Mouse (Mus musculus): ENCODE results near the gene Pm20d1. TPM values are rescaled to one million over a fixed set of nuclear protein-coding genes. Genes with fewer than 3 reads are reported as not detected.

Pm20d1 gene
- polyA plus RNA-seq, 1 experiment: 0.01 TPM

- H3K27me3 ChIP-seq (ENCODE audit: control insufficient read depth, insufficient read depth, insufficient read length): no peaks in the 10 kb centered on the region
- TF ChIP-seq SRF (IDR thresholded peaks at IDR 0.05; ENCODE audit: control insufficient read depth, insufficient read length, low read depth) (no peak), USF1 (IDR thresholded peaks at IDR 0.05; ENCODE audit: low read depth) (no peak), MAX (IDR thresholded peaks at IDR 0.05; ENCODE audit: low read depth) (no peak), CEBPB (IDR thresholded peaks at IDR 0.05; ENCODE audit: insufficient read depth, poor library complexity, severe bottlenecking) (no peak), POLR2AphosphoS2 (IDR thresholded peaks at IDR 0.05; ENCODE audit: insufficient read length, low read depth) (no peak), MYOG (IDR thresholded peaks at IDR 0.05; ENCODE audit: control insufficient read depth in 1 of 3, insufficient read depth in 1 of 3, insufficient read length in 2 of 3, low read depth in 2 of 3) (no peak), MYOD1 (IDR thresholded peaks at IDR 0.05; ENCODE audit: control insufficient read depth in 1 of 3, insufficient read length in 2 of 3, low read depth in 2 of 3) (no peak), POLR2A (IDR thresholded peaks at IDR 0.05; ENCODE audit: insufficient read length, low read depth) (no peak), E2F4 (IDR thresholded peaks at IDR 0.05; ENCODE audit: insufficient read depth) (no peak), REST (IDR thresholded peaks at IDR 0.05; ENCODE audit: insufficient read depth, insufficient read length) (no peak), TCF12 (IDR thresholded peaks at IDR 0.05; ENCODE audit: insufficient read depth, poor library complexity, severe bottlenecking) (no peak), TCF3 (IDR thresholded peaks at IDR 0.05; ENCODE audit: insufficient read length, low read depth) (no peak)
- H3K4me3 ChIP-seq: no peak overlapping the region
- no peak overlapping the region for H3K4me2 ChIP-seq (ENCODE audit: low read depth)
- H3ac ChIP-seq (ENCODE audit: control insufficient read depth, insufficient read length): no peak overlapping the region
- H3K79me2 ChIP-seq (ENCODE audit: control insufficient read depth, insufficient read depth): no peaks in the 10 kb centered on the region
- H3K36me3 ChIP-seq (ENCODE audit: control insufficient read depth, insufficient read depth): peaks cover 4% of the 10 kb centered on the region
These were observed 42.1 kb downstream of the Pm20d1 start for GRCm38 (mm10) chr1:131839279-131839678.

GRCm38 (mm10) chr1:131842221-131842620 is 45.0 kb downstream of the Pm20d1 start:
- no peaks in the 10 kb centered on the region for H3K79me2 ChIP-seq (ENCODE audit: control insufficient read depth, insufficient read depth)
- TF ChIP-seq MYOG (IDR thresholded peaks at IDR 0.05; ENCODE audit: control insufficient read depth in 1 of 3, insufficient read depth in 1 of 3, insufficient read length in 2 of 3, low read depth in 2 of 3) (no peak), MYOD1 (IDR thresholded peaks at IDR 0.05; ENCODE audit: control insufficient read depth in 1 of 3, insufficient read length in 2 of 3, low read depth in 2 of 3) (no peak), TCF12 (IDR thresholded peaks at IDR 0.05; ENCODE audit: insufficient read depth, poor library complexity, severe bottlenecking) (no peak), POLR2AphosphoS2 (IDR thresholded peaks at IDR 0.05; ENCODE audit: insufficient read length, low read depth) (no peak), REST (IDR thresholded peaks at IDR 0.05; ENCODE audit: insufficient read depth, insufficient read length) (no peak), E2F4 (IDR thresholded peaks at IDR 0.05; ENCODE audit: insufficient read depth) (no peak), CEBPB (IDR thresholded peaks at IDR 0.05; ENCODE audit: insufficient read depth, poor library complexity, severe bottlenecking) (no peak), POLR2A (IDR thresholded peaks at IDR 0.05; ENCODE audit: insufficient read length, low read depth) (no peak), USF1 (IDR thresholded peaks at IDR 0.05; ENCODE audit: low read depth) (no peak), TCF3 (IDR thresholded peaks at IDR 0.05; ENCODE audit: insufficient read length, low read depth) (no peak), MAX (IDR thresholded peaks at IDR 0.05; ENCODE audit: low read depth) (no peak), SRF (IDR thresholded peaks at IDR 0.05; ENCODE audit: control insufficient read depth, insufficient read length, low read depth) (no peak)
- H3K4me3 ChIP-seq: no peak overlapping the region
- no peak overlapping the region for H3K4me2 ChIP-seq (ENCODE audit: low read depth)
- no peaks in the 10 kb centered on the region for H3K27me3 ChIP-seq (ENCODE audit: control insufficient read depth, insufficient read depth, insufficient read length)
- no peak overlapping the region for H3ac ChIP-seq (ENCODE audit: control insufficient read depth, insufficient read length)
- H3K36me3 ChIP-seq (ENCODE audit: control insufficient read depth, insufficient read depth): peaks cover 14% of the 10 kb centered on the region

GRCm38 (mm10) chr1:131843758-131844157 is 46.6 kb downstream of the Pm20d1 start:
- no peaks in the 10 kb centered on the region for H3K79me2 ChIP-seq (ENCODE audit: control insufficient read depth, insufficient read depth)
- H3K36me3 ChIP-seq (ENCODE audit: control insufficient read depth, insufficient read depth): peaks cover 14% of the 10 kb centered on the region
- TF ChIP-seq USF1 (IDR thresholded peaks at IDR 0.05; ENCODE audit: low read depth) (no peak), CEBPB (IDR thresholded peaks at IDR 0.05; ENCODE audit: insufficient read depth, poor library complexity, severe bottlenecking) (no peak), POLR2AphosphoS2 (IDR thresholded peaks at IDR 0.05; ENCODE audit: insufficient read length, low read depth) (no peak), MYOD1 (IDR thresholded peaks at IDR 0.05; ENCODE audit: control insufficient read depth in 1 of 3, insufficient read length in 2 of 3, low read depth in 2 of 3) (no peak), POLR2A (IDR thresholded peaks at IDR 0.05; ENCODE audit: insufficient read length, low read depth) (no peak), REST (IDR thresholded peaks at IDR 0.05; ENCODE audit: insufficient read depth, insufficient read length) (no peak), E2F4 (IDR thresholded peaks at IDR 0.05; ENCODE audit: insufficient read depth) (no peak), MYOG (IDR thresholded peaks at IDR 0.05; ENCODE audit: control insufficient read depth in 1 of 3, insufficient read depth in 1 of 3, insufficient read length in 2 of 3, low read depth in 2 of 3) (no peak), SRF (IDR thresholded peaks at IDR 0.05; ENCODE audit: control insufficient read depth, insufficient read length, low read depth) (no peak), TCF12 (IDR thresholded peaks at IDR 0.05; ENCODE audit: insufficient read depth, poor library complexity, severe bottlenecking) (no peak), TCF3 (IDR thresholded peaks at IDR 0.05; ENCODE audit: insufficient read length, low read depth) (no peak), MAX (IDR thresholded peaks at IDR 0.05; ENCODE audit: low read depth) (no peak)
- H3K4me3 ChIP-seq: no peak overlapping the region
- H3ac ChIP-seq (ENCODE audit: control insufficient read depth, insufficient read length): no peak overlapping the region
- no peaks in the 10 kb centered on the region for H3K27me3 ChIP-seq (ENCODE audit: control insufficient read depth, insufficient read depth, insufficient read length)
- no peak overlapping the region for H3K4me2 ChIP-seq (ENCODE audit: low read depth)

GRCm38 (mm10) chr1:131844883-131845282 is 47.7 kb downstream of the Pm20d1 start:
- peaks cover 14% of the 10 kb centered on the region for H3K36me3 ChIP-seq (ENCODE audit: control insufficient read depth, insufficient read depth)
- H3K4me2 ChIP-seq (ENCODE audit: low read depth): no peak overlapping the region
- H3K27me3 ChIP-seq (ENCODE audit: control insufficient read depth, insufficient read depth, insufficient read length): no peaks in the 10 kb centered on the region
- H3K79me2 ChIP-seq (ENCODE audit: control insufficient read depth, insufficient read depth): no peaks in the 10 kb centered on the region
- no peak overlapping the region for H3ac ChIP-seq (ENCODE audit: control insufficient read depth, insufficient read length)
- no peak for TF ChIP-seq E2F4 (IDR thresholded peaks at IDR 0.05; ENCODE audit: insufficient read depth)
- peak in 2 of 3 experiments; percentile 10 to 53 for TF ChIP-seq MYOD1 (IDR thresholded peaks at IDR 0.05; ENCODE audit: control insufficient read depth in 1 of 3, insufficient read length in 2 of 3, low read depth in 2 of 3)
- H3K4me3 ChIP-seq: no peak overlapping the region

- no peaks in the 10 kb centered on the region for H3K27me3 ChIP-seq (ENCODE audit: control insufficient read depth, insufficient read depth, insufficient read length)
- H3K79me2 ChIP-seq (ENCODE audit: control insufficient read depth, insufficient read depth): no peaks in the 10 kb centered on the region
- no peak overlapping the region for H3ac ChIP-seq (ENCODE audit: control insufficient read depth, insufficient read length)
- peaks cover 12% of the 10 kb centered on the region for H3K36me3 ChIP-seq (ENCODE audit: control insufficient read depth, insufficient read depth)
- TF ChIP-seq MYOG (IDR thresholded peaks at IDR 0.05; ENCODE audit: control insufficient read depth in 1 of 3, insufficient read depth in 1 of 3, insufficient read length in 2 of 3, low read depth in 2 of 3) (no peak), SRF (IDR thresholded peaks at IDR 0.05; ENCODE audit: control insufficient read depth, insufficient read length, low read depth) (no peak), MYOD1 (IDR thresholded peaks at IDR 0.05; ENCODE audit: control insufficient read depth in 1 of 3, insufficient read length in 2 of 3, low read depth in 2 of 3) (no peak), MAX (IDR thresholded peaks at IDR 0.05; ENCODE audit: low read depth) (no peak), USF1 (IDR thresholded peaks at IDR 0.05; ENCODE audit: low read depth) (no peak), POLR2AphosphoS2 (IDR thresholded peaks at IDR 0.05; ENCODE audit: insufficient read length, low read depth) (no peak), POLR2A (IDR thresholded peaks at IDR 0.05; ENCODE audit: insufficient read length, low read depth) (no peak)
- no peak overlapping the region for H3K4me2 ChIP-seq (ENCODE audit: low read depth)
- no peak overlapping the region for H3K4me3 ChIP-seq
These were observed 49.1 kb downstream of the Pm20d1 start for GRCm38 (mm10) chr1:131846255-131846654.
